Mouse (Mus musculus) midbrain, embryonic 15.5 days (tissue): ENCODE measurements around the gene Mettl5. TPM values are rescaled to one million over a fixed set of nuclear protein-coding genes. Genes with fewer than 3 reads are reported as not detected.
A peak's percentile ranks its signal among the peaks of the same experiment; 100 is the strongest.

ENCODE experiments used
- ATAC-seq: fragments of 200-750 bp; cut with Nextera tagmentation; replicated peaks from 2 replicates; pipeline ENCODE4 v1.8.0; 2017; ENCODE audit warnings: moderate TSS enrichment
- H3K27ac ChIP-seq: fragments of 300-500 bp; sonication (generic); 2 replicates; pipeline ENCODE4 v1.5.1; 2015; ENCODE audit warnings: mild to moderate bottlenecking, inconsistent platforms
- H3K27me3 ChIP-seq: fragments of 300-500 bp; sonication (generic); replicated peaks from 2 replicates; pipeline ENCODE4 v1.6.1; 2015; ENCODE audit warnings: inconsistent platforms
- H3K36me3 ChIP-seq: fragments of 300-500 bp; sonication (generic); replicated peaks from 2 replicates; pipeline ENCODE4 v1.6.1; 2015; ENCODE audit warnings: inconsistent platforms
- H3K4me1 ChIP-seq: fragments of 300-500 bp; sonication (generic); 2 replicates; pipeline ENCODE4 v1.6.1; 2015; ENCODE audit warnings: inconsistent platforms
- H3K4me2 ChIP-seq: fragments of 300-500 bp; sonication (generic); 2 replicates; pipeline ENCODE4 v1.6.1; 2015; ENCODE audit warnings: inconsistent platforms, mild to moderate bottlenecking, moderate library complexity
- H3K4me3 ChIP-seq: fragments of 300-500 bp; sonication (generic); 2 replicates; pipeline ENCODE4 v1.5.1; 2015; ENCODE audit warnings: mild to moderate bottlenecking, inconsistent platforms
- H3K9ac ChIP-seq: fragments of 300-500 bp; sonication (generic); 2 replicates; pipeline ENCODE4 v1.6.1; 2015; ENCODE audit warnings: mild to moderate bottlenecking, inconsistent platforms
- H3K9me3 ChIP-seq: fragments of 300-500 bp; sonication (generic); 2 replicates; pipeline ENCODE4 v1.6.1; 2016; ENCODE audit warnings: inconsistent platforms
- WGBS: fragments of 180-500 bp; shearing (Covaris S2); methylation state at CpG from one replicate; pipeline ENCODE4 v1.1.7; 2015; ENCODE audit warnings: mixed read lengths; 5-methylcytosine and 5-hydroxymethylcytosine counted together
- polyA plus RNA-seq: library from polyadenylated mRNA; unstranded; fragments of >200 nt; fragmentation: Nextera tagmentation; extraction: Ambion mirVana; gene quantifications from 2 replicates; pipeline ENCODE4 v1.2.1, GENCODE M21; 2015

Mettl5 gene
- polyA plus RNA-seq, 1 experiment from 2014 or later: 27.1 TPM

DNA sequence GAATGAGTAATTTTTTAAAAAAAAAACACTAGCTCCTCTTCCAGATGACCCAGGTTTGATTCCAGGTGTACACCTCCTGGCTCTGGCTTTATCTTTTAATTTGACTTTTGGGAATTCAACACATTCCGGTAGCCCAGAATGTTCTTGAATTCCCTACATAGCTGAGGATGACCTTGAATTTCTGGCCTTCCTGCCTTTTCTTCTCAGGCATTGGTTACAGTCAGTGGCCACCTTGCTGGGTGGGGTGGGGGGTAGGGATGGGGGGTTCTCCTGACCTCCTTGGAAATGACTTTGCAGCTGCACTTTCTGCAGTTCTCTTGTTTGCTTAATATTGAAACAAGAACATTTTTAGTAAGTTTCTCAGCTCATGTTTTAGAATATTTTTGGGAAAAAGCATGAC is 7.7 kb upstream of the Mettl5 start:
- Histone ChIP-seq H3K36me3 (no peaks in the 10 kb centered on the region), H3K9ac (no peak overlapping the region), H3K4me3 (no peak overlapping the region), H3K4me1 (peaks cover 2% of the 10 kb centered on the region; the same call in 1 of the 2 replicates), H3K27me3 (no peaks in the 10 kb centered on the region), H3K9me3 (no peaks in the 10 kb centered on the region), H3K4me2 (no peak overlapping the region), H3K27ac (no peak overlapping the region)
- ATAC-seq: no peak
- WGBS: 88% methylated on average over 1 of the region's 1 CpGs

GRCm38 (mm10) chr2:69890843-69891242 is 5.4 kb upstream of the Mettl5 start:
- Histone ChIP-seq H3K27ac (no peak overlapping the region), H3K36me3 (no peaks in the 10 kb centered on the region), H3K4me2 (no peak overlapping the region), H3K4me3 (no peak overlapping the region), H3K9ac (no peak overlapping the region), H3K4me1 (peaks cover 4% of the 10 kb centered on the region; the same call in 1 of the 2 replicates), H3K27me3 (no peaks in the 10 kb centered on the region), H3K9me3 (no peaks in the 10 kb centered on the region)
- ATAC-seq: no peak
- WGBS: 67% methylated on average over 7 of the region's 7 CpGs

- Histone ChIP-seq H3K4me3 (no peak overlapping the region), H3K9me3 (no peaks in the 10 kb centered on the region), H3K9ac (no peak overlapping the region), H3K27ac (no peak overlapping the region), H3K4me1 (peaks cover 16% of the 10 kb centered on the region), H3K27me3 (no peaks in the 10 kb centered on the region), H3K4me2 (no peak overlapping the region), H3K36me3 (no peaks in the 10 kb centered on the region)
- 77% methylated on average over 2 of the region's 2 CpGs for WGBS
- ATAC-seq: no peak
Observed at GRCm38 (mm10) chr2:69888957-69889356, 3.5 kb upstream of the Mettl5 start.

- Histone ChIP-seq H3K9me3 (no peaks in the 10 kb centered on the region), H3K4me2 (peak overlapping the region; percentile 75), H3K9ac (peak overlapping the region; percentile 63), H3K27me3 (no peaks in the 10 kb centered on the region), H3K36me3 (no peaks in the 10 kb centered on the region), H3K27ac (peak overlapping the region; percentile 52; the same call in 1 of the 2 replicates), H3K4me3 (peak overlapping the region; percentile 59), H3K4me1 (peaks cover 16% of the 10 kb centered on the region)
- peak; percentile 11; the same call in 1 of the 2 replicates for ATAC-seq
- whole genome bisulfite sequencing: 8% methylated on average over 12 of the region's 12 CpGs
Observed at GRCm38 (mm10) chr2:69885050-69885449, 365 bp downstream of the Mettl5 start.

- ATAC-seq: no peak
- Histone ChIP-seq H3K27me3 (no peaks in the 10 kb centered on the region), H3K27ac (no peak overlapping the region), H3K4me1 (peaks cover 16% of the 10 kb centered on the region), H3K36me3 (no peaks in the 10 kb centered on the region), H3K9ac (peak overlapping the region; percentile 63; the same call in 1 of the 2 replicates), H3K4me2 (peak overlapping the region; percentile 75), H3K4me3 (peak overlapping the region; percentile 59), H3K9me3 (no peaks in the 10 kb centered on the region)
- WGBS: 65% methylated on average over 6 of the region's 6 CpGs
Observed at GRCm38 (mm10) chr2:69884581-69884980, 834 bp downstream of the Mettl5 start.

GRCm38 (mm10) chr2:69883990-69884391 is 1.4 kb downstream of the Mettl5 start:
- ATAC-seq: no peak
- H3K4me3 ChIP-seq: no peak overlapping the region
- H3K27me3 ChIP-seq: no peaks in the 10 kb centered on the region
- no peak overlapping the region for H3K9ac ChIP-seq
- 73% methylated on average over 2 of the region's 2 CpGs for WGBS
- H3K27ac ChIP-seq: no peak overlapping the region
- H3K4me2 ChIP-seq: no peak overlapping the region
- H3K9me3 ChIP-seq: no peaks in the 10 kb centered on the region
- peaks cover 16% of the 10 kb centered on the region for H3K4me1 ChIP-seq
- no peaks in the 10 kb centered on the region for H3K36me3 ChIP-seq

GRCm38 (mm10) chr2:69862117-69862657 is 23.2 kb downstream of the Mettl5 start:
- WGBS: 3% methylated on average over 13 of the region's 13 CpGs
- H3K27ac ChIP-seq: peak overlapping the region; percentile 90; the same call in 1 of the 2 replicates
- H3K4me3 ChIP-seq: peak overlapping the region; percentile 100
- no peak for ATAC-seq
- H3K4me2 ChIP-seq: peak overlapping the region; percentile 77
- no peaks in the 10 kb centered on the region for H3K9me3 ChIP-seq
- peak overlapping the region; percentile 100 for H3K9ac ChIP-seq
- peaks cover 29% of the 10 kb centered on the region for H3K4me1 ChIP-seq
- H3K36me3 ChIP-seq: peaks cover 9% of the 10 kb centered on the region
- H3K27me3 ChIP-seq: no peaks in the 10 kb centered on the region

DNA sequence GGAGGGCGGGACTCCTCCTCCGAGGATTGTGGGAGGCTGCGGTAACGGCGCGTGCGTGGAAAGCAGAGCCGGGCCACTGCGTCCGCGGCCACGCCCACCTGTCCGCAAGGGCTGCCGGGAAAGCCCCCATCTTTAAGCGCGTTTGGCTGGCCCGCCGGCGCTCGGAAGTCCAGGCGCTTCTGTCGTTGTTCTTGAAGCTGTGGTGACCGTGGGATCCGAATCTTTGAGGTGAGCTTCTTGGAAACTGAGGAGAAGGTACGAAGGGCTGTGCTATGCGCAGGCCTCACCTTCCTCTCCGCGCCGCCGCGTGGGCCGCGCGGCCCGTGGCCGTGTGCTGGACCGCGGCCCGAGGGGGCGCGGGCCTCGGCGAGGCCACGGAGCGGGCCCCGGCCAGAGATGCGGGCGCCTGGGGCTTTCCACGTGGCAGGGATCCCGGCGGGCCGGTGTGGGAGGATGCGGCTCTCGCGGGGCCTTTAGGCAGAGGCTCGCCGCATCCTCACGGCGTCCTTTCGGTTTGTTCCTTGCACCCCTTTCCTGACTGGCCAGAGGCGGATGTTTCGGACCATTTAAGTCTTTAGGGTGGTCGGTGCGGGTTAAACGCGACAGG is 23.8 kb downstream of the Mettl5 start, which contains the start of gene Ssb:
Gene Ssb (plus strand): TSS at position 78 of the 607 bp plus-strand sequence.
- H3K9me3 ChIP-seq: no peaks in the 10 kb centered on the region
- H3K4me3 ChIP-seq: peak within 1 kb of the TSS; percentile 100
- peak; percentile 98 for ATAC-seq
- peak within 1 kb of the TSS; percentile 100 for H3K9ac ChIP-seq
- H3K27me3 ChIP-seq: no peaks in the 10 kb centered on the region
- peaks cover 29% of the 10 kb centered on the region for H3K4me1 ChIP-seq
- peaks cover 5% of the 10 kb centered on the region for H3K36me3 ChIP-seq
- WGBS: under 1% methylated on average over 66 of the region's 66 CpGs
- H3K27ac ChIP-seq: peak within 1 kb of the TSS; percentile 90
- peak within 1 kb of the TSS; percentile 77 for H3K4me2 ChIP-seq

DNA sequence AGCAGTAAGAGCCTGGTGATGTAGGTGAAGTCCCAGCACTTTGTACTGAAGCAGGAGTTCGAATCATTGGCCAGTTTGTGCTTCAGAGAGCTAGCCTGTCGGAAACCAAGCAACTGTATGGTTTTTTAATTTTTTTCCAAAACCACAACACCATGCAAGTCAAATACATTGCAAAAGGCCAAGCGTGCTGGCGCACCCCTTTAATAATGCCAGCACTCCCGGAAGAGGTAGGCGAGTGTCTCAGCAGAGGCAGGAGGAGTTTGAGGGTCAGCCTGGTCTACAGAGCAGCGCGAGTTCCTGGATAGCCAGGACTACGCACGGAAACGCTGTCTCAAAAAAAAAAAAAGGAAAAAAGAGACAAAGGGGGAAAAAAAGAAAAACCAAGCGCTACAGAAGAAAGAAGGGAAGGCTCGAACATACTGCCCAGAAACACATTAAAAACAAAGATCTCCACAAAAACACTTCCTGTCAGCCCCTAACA is 24.4 kb downstream of the Mettl5 start:
- H3K4me2 ChIP-seq: peak overlapping the region; percentile 77
- ATAC-seq: peak; percentile 80
- H3K27ac ChIP-seq: peak overlapping the region; percentile 90
- H3K4me1 ChIP-seq: peaks cover 29% of the 10 kb centered on the region
- H3K36me3 ChIP-seq: peaks cover 5% of the 10 kb centered on the region; the same call in 1 of the 2 replicates
- peak overlapping the region; percentile 100 for H3K9ac ChIP-seq
- H3K4me3 ChIP-seq: peak overlapping the region; percentile 100
- 12% methylated on average over 13 of the region's 13 CpGs for WGBS
- H3K27me3 ChIP-seq: no peaks in the 10 kb centered on the region
- H3K9me3 ChIP-seq: no peaks in the 10 kb centered on the region

- Histone ChIP-seq H3K4me3 (no peak overlapping the region), H3K27ac (no peak overlapping the region), H3K4me1 (peaks cover 13% of the 10 kb centered on the region), H3K36me3 (no peaks in the 10 kb centered on the region), H3K27me3 (no peaks in the 10 kb centered on the region), H3K9ac (no peak overlapping the region), H3K9me3 (no peaks in the 10 kb centered on the region), H3K4me2 (no peak overlapping the region)
- ATAC-seq: no peak
- 74% methylated on average over 1 of the region's 1 CpGs for WGBS
Observed at GRCm38 (mm10) chr2:69857882-69858281, 27.5 kb downstream of the Mettl5 start.

GRCm38 (mm10) chr2:69856392-69856791 is 29.0 kb downstream of the Mettl5 start:
- Histone ChIP-seq H3K9ac (no peak overlapping the region), H3K4me3 (no peak overlapping the region), H3K9me3 (no peaks in the 10 kb centered on the region), H3K27me3 (no peaks in the 10 kb centered on the region), H3K4me2 (no peak overlapping the region), H3K36me3 (no peaks in the 10 kb centered on the region), H3K4me1 (peaks cover 5% of the 10 kb centered on the region; the same call in 1 of the 2 replicates), H3K27ac (no peak overlapping the region)
- no peak for ATAC-seq
- 69% methylated on average over 8 of the region's 8 CpGs for WGBS

DNA sequence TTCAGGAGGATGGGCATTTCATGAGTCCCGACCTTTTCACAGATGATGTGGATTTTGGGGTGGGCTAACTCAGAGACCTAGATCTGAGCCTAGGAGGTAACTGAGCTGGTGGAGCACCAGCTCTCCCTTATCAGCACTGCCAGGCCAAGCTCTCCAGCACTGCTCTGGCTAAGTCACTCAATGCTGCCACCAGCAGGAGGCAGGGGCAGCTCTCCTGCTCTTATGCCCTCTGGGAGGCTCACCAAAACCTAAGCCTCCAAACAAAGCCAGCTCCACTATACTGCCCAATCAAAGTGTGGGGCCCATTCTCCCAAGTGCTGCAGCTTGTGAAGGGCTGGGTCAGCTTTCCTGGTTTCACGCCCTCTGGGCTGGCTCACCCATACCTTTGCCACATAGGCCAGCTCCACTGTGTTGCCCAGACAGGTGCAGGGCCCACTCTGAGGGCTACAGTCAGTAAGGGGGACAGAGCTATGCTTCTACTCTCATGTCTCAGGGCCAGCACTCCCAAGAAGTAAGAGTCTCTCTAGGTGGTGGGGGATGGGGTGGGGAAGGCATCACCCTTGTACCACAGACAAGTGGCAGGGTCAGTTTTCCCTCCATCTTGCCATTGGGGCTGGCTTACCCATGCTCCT is 33.9 kb downstream of the Mettl5 start:
- no peak for ATAC-seq
- Histone ChIP-seq H3K27ac (no peak overlapping the region), H3K9ac (no peak overlapping the region), H3K9me3 (no peaks in the 10 kb centered on the region), H3K4me2 (no peak overlapping the region), H3K4me3 (no peak overlapping the region), H3K27me3 (no peaks in the 10 kb centered on the region), H3K36me3 (no peaks in the 10 kb centered on the region), H3K4me1 (no peaks in the 10 kb centered on the region)
- 49% methylated on average over 2 of the region's 2 CpGs for WGBS
